Mouse (Mus musculus): ENCODE measurements around the gene Ppy.

- no peak for TF ChIP-seq POLR2A (IDR thresholded peaks at IDR 0.05; ENCODE audit: insufficient read length, low read depth)
- no peak for TF ChIP-seq E2F4 (IDR thresholded peaks at IDR 0.05; ENCODE audit: insufficient read depth)
- TF ChIP-seq TCF12 (IDR thresholded peaks at IDR 0.05; ENCODE audit: insufficient read depth, poor library complexity, severe bottlenecking): no peak
- TF ChIP-seq USF1 (IDR thresholded peaks at IDR 0.05; ENCODE audit: low read depth): no peak
- no peak for TF ChIP-seq MAX (IDR thresholded peaks at IDR 0.05; ENCODE audit: low read depth)
- TF ChIP-seq POLR2AphosphoS2 (IDR thresholded peaks at IDR 0.05; ENCODE audit: insufficient read length, low read depth): no peak
- no peak for TF ChIP-seq TCF3 (IDR thresholded peaks at IDR 0.05; ENCODE audit: insufficient read length, low read depth)
- TF ChIP-seq MYOD1 (IDR thresholded peaks at IDR 0.05; ENCODE audit: control insufficient read depth in 1 of 3, insufficient read length in 2 of 3, low read depth in 2 of 3): no peak
- no peak for TF ChIP-seq MYOG (IDR thresholded peaks at IDR 0.05; ENCODE audit: control insufficient read depth in 1 of 3, insufficient read depth in 1 of 3, insufficient read length in 2 of 3, low read depth in 2 of 3)
Measured at GRCm38 (mm10) chr11:102144957-102145470, 43.9 kb upstream of the Ppy start.

Data from myocyte (in vitro differentiated cells).